Comparison of ENCODE assay signal across 8 mouse cellular contexts in the genomic region with DNA sequence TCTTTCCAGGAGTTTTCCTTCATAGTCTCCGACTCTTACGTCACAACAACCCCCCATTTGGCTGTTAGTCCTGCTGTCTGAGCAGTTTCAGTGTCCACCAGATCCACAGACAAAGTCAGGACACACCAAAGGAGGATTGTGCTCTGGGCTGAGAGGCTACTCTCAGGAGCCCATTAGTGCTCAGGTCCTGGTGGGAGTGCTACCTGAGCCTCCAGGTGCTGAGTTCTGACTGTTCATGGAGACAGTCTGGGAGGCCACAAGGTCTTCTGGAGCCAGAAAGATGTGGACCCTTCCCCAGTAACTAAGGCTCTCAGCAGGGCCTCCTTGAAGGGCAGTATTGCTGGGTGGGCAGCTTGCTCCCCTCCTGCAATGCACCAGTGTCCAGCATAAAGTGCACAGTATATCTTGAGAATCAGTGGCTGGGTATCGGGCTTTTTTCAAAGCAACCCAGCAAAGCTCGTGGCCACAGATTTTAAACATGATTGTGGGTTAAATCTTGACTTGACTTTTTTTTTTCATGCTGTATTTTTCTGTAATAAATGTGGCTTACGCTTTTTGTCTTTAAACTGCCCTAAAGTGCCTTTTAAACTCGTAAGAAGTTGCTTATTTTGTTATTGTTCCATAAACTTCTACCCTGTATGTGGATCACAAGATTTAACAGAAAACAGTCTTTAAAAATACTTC. TPM values are rescaled to one million over a fixed set of nuclear protein-coding genes. Genes with fewer than 3 reads are reported as not detected.
DNase-seq lines count a peak whose midpoint lies in the region; ATAC-seq lines count a peak whose summit lies in the region.

No protein-coding gene starts in this region.

- WGBS in kidney, embryonic 15.5 days: 41% methylated on average over 6 of the region's 6 CpGs
- 35% methylated on average over 6 of the region's 6 CpGs for WGBS in embryonic facial prominence, embryonic 14.5 days
- WGBS in liver, embryonic 15.5 days (ENCODE audit: insufficient replicate concordance): 45% methylated on average over 6 of the region's 6 CpGs

- H3K36me3 ChIP-seq in kidney, embryonic 15.5 days: no peaks in the 10 kb centered on the region
- no peaks in the 10 kb centered on the region for H3K36me3 ChIP-seq in embryonic facial prominence, embryonic 14.5 days (ENCODE audit: control insufficient read depth, insufficient read depth, low read length)
- H3K36me3 ChIP-seq in liver, embryonic 15.5 days (replicated peaks): peaks cover 9% of the 10 kb centered on the region; the same call in 1 of the 2 replicates

- H3K4me1 ChIP-seq in kidney, embryonic 15.5 days: peaks cover 75% of the 10 kb centered on the region
- H3K4me1 ChIP-seq in embryonic facial prominence, embryonic 14.5 days (ENCODE audit: control insufficient read depth, insufficient read depth, low read length): peaks cover 49% of the 10 kb centered on the region
- H3K4me1 ChIP-seq in liver, embryonic 15.5 days (replicated peaks): peaks cover 97% of the 10 kb centered on the region

- H3K4me3 ChIP-seq in kidney, embryonic 15.5 days (replicated peaks): no peak overlapping the region
- no peak overlapping the region for H3K4me3 ChIP-seq in embryonic facial prominence, embryonic 14.5 days (ENCODE audit: low read depth, low read length)
- H3K4me3 ChIP-seq in liver, embryonic 15.5 days (replicated peaks): no peak overlapping the region

- peak overlapping the region; percentile 47; the same call in 1 of the 2 replicates for H3K4me2 ChIP-seq in kidney, embryonic 15.5 days
- peak overlapping the region; percentile 40 for H3K4me2 ChIP-seq in embryonic facial prominence, embryonic 14.5 days (ENCODE audit: low read depth, low read length)
- H3K4me2 ChIP-seq in liver, embryonic 15.5 days: peak overlapping the region; percentile 49; the same call in 1 of the 2 replicates

- H3K9me3 ChIP-seq in kidney, embryonic 15.5 days (replicated peaks): no peaks in the 10 kb centered on the region
- no peaks in the 10 kb centered on the region for H3K9me3 ChIP-seq in embryonic facial prominence, embryonic 14.5 days (ENCODE audit: control insufficient read depth, low read length)
- no peaks in the 10 kb centered on the region for H3K9me3 ChIP-seq in liver, embryonic 15.5 days (replicated peaks)

- no peak for ATAC-seq in kidney, embryonic 15.5 days (replicated peaks; ENCODE audit: low FRiP score)
- ATAC-seq in embryonic facial prominence, embryonic 14.5 days (ENCODE audit: low read depth): no peak
- ATAC-seq in liver, embryonic 15.5 days (ENCODE audit: insufficient read depth): no peak

- no peak for DNase-seq in kidney, postnatal 4 days
- DNase-seq in NIH3T3 (ENCODE audit: low read depth): peak; percentile 51
- no peak for DNase-seq in embryonic facial prominence, embryonic 14.5 days (ENCODE audit: low spot score)
- no peak for DNase-seq in Muller cell, postnatal 12 days (ENCODE audit: inconsistent ontology term)
- DNase-seq in frontal cortex, postnatal 36 days (ENCODE audit: low spot score in 2 of 2): no peak
- no peak for DNase-seq in urinary bladder, adult 2 months (ENCODE audit: low spot score)

- no peak overlapping the region for H3K9ac ChIP-seq in kidney, embryonic 15.5 days
- H3K9ac ChIP-seq in embryonic facial prominence, embryonic 14.5 days (ENCODE audit: low read depth, low read length): no peak overlapping the region
- no peak overlapping the region for H3K9ac ChIP-seq in liver, embryonic 15.5 days

- H3K27ac ChIP-seq in kidney, embryonic 15.5 days: peak overlapping the region; percentile 86
- H3K27ac ChIP-seq in embryonic facial prominence, embryonic 14.5 days (replicated peaks; ENCODE audit: low read depth, low read length): peak overlapping the region; percentile 90
- peak overlapping the region; percentile 45 for H3K27ac ChIP-seq in liver, embryonic 15.5 days (replicated peaks)

- no peaks in the 10 kb centered on the region for H3K27me3 ChIP-seq in kidney, embryonic 15.5 days
- H3K27me3 ChIP-seq in embryonic facial prominence, embryonic 14.5 days (replicated peaks; ENCODE audit: control insufficient read depth, insufficient read depth, low read length): no peaks in the 10 kb centered on the region
- H3K27me3 ChIP-seq in liver, embryonic 15.5 days: no peaks in the 10 kb centered on the region

RNA-seq across cellular contexts. Expression of a gene that starts 25.5 kb away (rescaled TPM):
- 16.5 and 16.8 TPM in 2 replicates for polyA plus RNA-seq in kidney, embryonic 15.5 days (2015; fragmentation: Nextera tagmentation; extraction: Ambion mirVana)
- polyA plus RNA-seq in embryonic facial prominence, embryonic 14.5 days (2014; fragmentation: Nextera tagmentation; extraction: Ambion mirVana): 19.8 and 20.0 TPM in 2 replicates
- 17.3 and 20.1 TPM in 2 replicates for polyA plus RNA-seq in liver, embryonic 15.5 days (2015; fragmentation: Nextera tagmentation; extraction: Ambion mirVana)
- polyA plus RNA-seq in urinary bladder, adult 2 months (2012; rRNA removed): 41.7 and 44.6 TPM in 2 replicates
